8 mouse cellular contexts compared by ENCODE assay signal in genomic region chr19:19111428-19112170, GRCm38 (mm10). TPM values are rescaled to one million over a fixed set of nuclear protein-coding genes. Genes with fewer than 3 reads are reported as not detected.
DNase-seq lines count a peak whose midpoint lies in the region; ATAC-seq and TF ChIP-seq lines count a peak whose summit lies in the region.

No protein-coding gene starts in this region.

- peaks cover 31% of the 10 kb centered on the region for H3K27me3 ChIP-seq in liver, embryonic 11.5 days (replicated peaks; ENCODE audit: control insufficient read depth, insufficient read depth, low read length)
- peaks cover 31% of the 10 kb centered on the region for H3K27me3 ChIP-seq in embryonic facial prominence, embryonic 12.5 days
- H3K27me3 ChIP-seq in intestine, postnatal 0 days (replicated peaks; ENCODE audit: control insufficient read depth, insufficient read depth, low read length), result peaks cover 18% of the 10 kb centered on the region
- H3K27me3 ChIP-seq in midbrain, embryonic 16.5 days (ENCODE audit: control insufficient read depth, insufficient read depth, low read depth, low read length), result no peaks in the 10 kb centered on the region

- intact Hi-C loops in left cerebral cortex, postnatal 36 days (cut with DNase I), result loop anchor here (10.0 kb wide), 1 partner anchor 237 kb away; no protein-coding TSS in a partner anchor

- H3K4me1 ChIP-seq in liver, embryonic 11.5 days (replicated peaks; ENCODE audit: control insufficient read depth, insufficient read depth, low read length), result no peaks in the 10 kb centered on the region
- H3K4me1 ChIP-seq in embryonic facial prominence, embryonic 12.5 days, result no peaks in the 10 kb centered on the region
- peaks cover 4% of the 10 kb centered on the region; the same call in 1 of the 2 replicates for H3K4me1 ChIP-seq in intestine, postnatal 0 days (replicated peaks; ENCODE audit: control insufficient read depth, insufficient read depth, low read length)
- peaks cover 18% of the 10 kb centered on the region for H3K4me1 ChIP-seq in midbrain, embryonic 16.5 days (ENCODE audit: control insufficient read depth, insufficient read depth, low read length)

- no peaks in the 10 kb centered on the region for H3K9me3 ChIP-seq in liver, embryonic 11.5 days (ENCODE audit: control insufficient read depth, low read length)
- no peaks in the 10 kb centered on the region for H3K9me3 ChIP-seq in embryonic facial prominence, embryonic 12.5 days
- H3K9me3 ChIP-seq in intestine, postnatal 0 days (ENCODE audit: control insufficient read depth), result no peaks in the 10 kb centered on the region
- H3K9me3 ChIP-seq in midbrain, embryonic 16.5 days (replicated peaks; ENCODE audit: control insufficient read depth, low read length, poor library complexity, severe bottlenecking), result no peaks in the 10 kb centered on the region

- TF ChIP-seq CTCF in intestine, postnatal 0 days (IDR thresholded peaks at IDR 0.05; ENCODE audit: low read depth), result no peak

- DNase-seq in liver, embryonic 11.5 days (ENCODE audit: low spot score), result no peak
- DNase-seq in liver, result no peak
- DNase-seq in left cerebral cortex, postnatal 36 days (ENCODE audit: low spot score in 2 of 2), result no peak
- no peak for DNase-seq in thymus, postnatal 4 days
- no peak for DNase-seq in testis, postnatal 10 days (ENCODE audit: low spot score)

- no peaks in the 10 kb centered on the region for H3K36me3 ChIP-seq in liver, embryonic 11.5 days (ENCODE audit: control insufficient read depth, insufficient read depth, low read length)
- no peaks in the 10 kb centered on the region for H3K36me3 ChIP-seq in embryonic facial prominence, embryonic 12.5 days
- no peaks in the 10 kb centered on the region for H3K36me3 ChIP-seq in intestine, postnatal 0 days (ENCODE audit: control insufficient read depth, insufficient read depth)
- no peaks in the 10 kb centered on the region for H3K36me3 ChIP-seq in midbrain, embryonic 16.5 days (ENCODE audit: control insufficient read depth, insufficient read depth, low read length)

- no peak overlapping the region for H3K9ac ChIP-seq in liver, embryonic 11.5 days (ENCODE audit: low read depth, low read length)
- H3K9ac ChIP-seq in embryonic facial prominence, embryonic 12.5 days, result no peak overlapping the region
- no peak overlapping the region for H3K9ac ChIP-seq in intestine, postnatal 0 days (ENCODE audit: low read depth, low read length)
- H3K9ac ChIP-seq in midbrain, embryonic 16.5 days (ENCODE audit: low read depth, low read length), result peak overlapping the region; percentile 68

- no peak overlapping the region for H3K27ac ChIP-seq in liver, embryonic 11.5 days (ENCODE audit: low read depth, low read length)
- no peak overlapping the region for H3K27ac ChIP-seq in embryonic facial prominence, embryonic 12.5 days
- H3K27ac ChIP-seq in intestine, postnatal 0 days (ENCODE audit: low read depth, low read length), result no peak overlapping the region
- no peak overlapping the region for H3K27ac ChIP-seq in midbrain, embryonic 16.5 days (ENCODE audit: low read length)

- no peak for ATAC-seq in liver, embryonic 11.5 days (replicated peaks; ENCODE audit: low FRiP score)
- ATAC-seq in embryonic facial prominence, embryonic 12.5 days (ENCODE audit: insufficient number of reproducible peaks, insufficient read depth, low FRiP score, low TSS enrichment), result peak; percentile 50; the same call in 1 of the 2 replicates
- peak; percentile 45 for ATAC-seq in intestine, postnatal 0 days
- ATAC-seq in midbrain, embryonic 16.5 days, result no peak; the same call in 1 of the 2 replicates

- peak overlapping the region; percentile 86 for H3K4me2 ChIP-seq in liver, embryonic 11.5 days
- peak overlapping the region; percentile 91 for H3K4me2 ChIP-seq in embryonic facial prominence, embryonic 12.5 days (replicated peaks)
- H3K4me2 ChIP-seq in intestine, postnatal 0 days (replicated peaks; ENCODE audit: low read depth), result peak overlapping the region; percentile 85
- peak overlapping the region; percentile 79 for H3K4me2 ChIP-seq in midbrain, embryonic 16.5 days (ENCODE audit: low read length)

- WGBS in liver, embryonic 11.5 days, result 3% methylated on average over 12 of the region's 12 CpGs
- WGBS in embryonic facial prominence, embryonic 12.5 days, result 4% methylated on average over 12 of the region's 12 CpGs
- WGBS in intestine, postnatal 0 days, result 3% methylated on average over 12 of the region's 12 CpGs
- WGBS in midbrain, embryonic 16.5 days, result 4% methylated on average over 12 of the region's 12 CpGs

- H3K4me3 ChIP-seq in liver, embryonic 11.5 days (ENCODE audit: low read depth, low read length), result peak overlapping the region; percentile 51
- peak overlapping the region; percentile 49 for H3K4me3 ChIP-seq in embryonic facial prominence, embryonic 12.5 days
- H3K4me3 ChIP-seq in intestine, postnatal 0 days (ENCODE audit: low read depth, low read length), result peak overlapping the region; percentile 48
- peak overlapping the region; percentile 51 for H3K4me3 ChIP-seq in midbrain, embryonic 16.5 days (ENCODE audit: low read depth, low read length)

RNA-seq across cellular contexts. Expression of gene Rorb, which starts 0.6 kb away (rescaled TPM):
- polyA plus RNA-seq in liver, embryonic 11.5 days (2014; fragmentation: Nextera tagmentation; extraction: Ambion mirVana), result 0.05 and 0.08 TPM in 2 replicates
- 5.4 and 6.7 TPM in 2 replicates for polyA plus RNA-seq in embryonic facial prominence, embryonic 12.5 days (2016; fragmentation: Nextera tagmentation; extraction: Ambion mirVana)
- polyA plus RNA-seq in intestine, postnatal 0 days (2015; fragmentation: Nextera tagmentation; extraction: Ambion mirVana), result 0.12 and 0.17 TPM in 2 replicates
- 18.4 and 23.0 TPM in 2 replicates for polyA plus RNA-seq in midbrain, embryonic 16.5 days (2015; fragmentation: Nextera tagmentation; extraction: Ambion mirVana)
- total RNA-seq in left cerebral cortex, postnatal 36 days (2021), result 10 to 100 TPM; 56.8 to 57.0 TPM

Comparison
In these comparisons a context has a peak if more than half of its experiments do, and no peak if none do; other contexts are left out.
1. ATAC-seq: peak in embryonic facial prominence, embryonic 12.5 days (single experiment) and intestine, postnatal 0 days (single experiment); none in liver, embryonic 11.5 days (single experiment) and midbrain, embryonic 16.5 days (single experiment).
2. Peak in every context shown above with its lines, with median percentiles within 50 percentile points of each other: H3K4me2 ChIP-seq and H3K4me3 ChIP-seq.